Comparison of ENCODE assay signal across 8 mouse cellular contexts in genomic region chr7:67217025-67217424, GRCm38 (mm10). TPM values are rescaled to one million over a fixed set of nuclear protein-coding genes. Genes with fewer than 3 reads are reported as not detected.
DNase-seq lines count a peak whose midpoint lies in the region; ATAC-seq and TF ChIP-seq lines count a peak whose summit lies in the region.

No protein-coding gene starts in this region.

- no peaks in the 10 kb centered on the region for H3K27me3 ChIP-seq in intestine, embryonic 14.5 days (replicated peaks; ENCODE audit: control insufficient read depth, insufficient read depth, low read length)
- H3K27me3 ChIP-seq in intestine, embryonic 15.5 days (replicated peaks): no peaks in the 10 kb centered on the region
- H3K27me3 ChIP-seq in E14TG2a.4 (ENCODE audit: insufficient read depth, low read length): no peaks in the 10 kb centered on the region
- H3K27me3 ChIP-seq in liver, embryonic 13.5 days: no peaks in the 10 kb centered on the region

- H3K4me2 ChIP-seq in intestine, embryonic 14.5 days (ENCODE audit: low read length): no peak overlapping the region
- H3K4me2 ChIP-seq in intestine, embryonic 15.5 days (replicated peaks): no peak overlapping the region
- no peak overlapping the region for H3K4me2 ChIP-seq in liver, embryonic 13.5 days

- WGBS in intestine, embryonic 14.5 days: 74% methylated on average over 3 of the region's 3 CpGs
- 81% methylated on average over 3 of the region's 3 CpGs for WGBS in intestine, embryonic 15.5 days
- WGBS in liver, embryonic 13.5 days (ENCODE audit: insufficient replicate concordance): 69% methylated on average over 3 of the region's 3 CpGs

- no peaks in the 10 kb centered on the region for H3K36me3 ChIP-seq in intestine, embryonic 14.5 days (ENCODE audit: control insufficient read depth, insufficient read depth, low read length)
- H3K36me3 ChIP-seq in intestine, embryonic 15.5 days: no peaks in the 10 kb centered on the region
- H3K36me3 ChIP-seq in E14TG2a.4 (ENCODE audit: insufficient read depth, low read length): no peaks in the 10 kb centered on the region
- no peaks in the 10 kb centered on the region for H3K36me3 ChIP-seq in liver, embryonic 13.5 days

- no peak overlapping the region for H3K9ac ChIP-seq in intestine, embryonic 14.5 days (ENCODE audit: low read length)
- no peak overlapping the region for H3K9ac ChIP-seq in intestine, embryonic 15.5 days
- no peak overlapping the region for H3K9ac ChIP-seq in liver, embryonic 13.5 days

- no peak overlapping the region for H3K27ac ChIP-seq in intestine, embryonic 14.5 days (ENCODE audit: low read depth)
- no peak overlapping the region for H3K27ac ChIP-seq in intestine, embryonic 15.5 days
- H3K27ac ChIP-seq in gastrocnemius, adult 2 months: no peak overlapping the region
- H3K27ac ChIP-seq in liver, embryonic 13.5 days: no peak overlapping the region

- ATAC-seq in intestine, embryonic 14.5 days (replicated peaks; ENCODE audit: low FRiP score, low TSS enrichment, low read depth): peak; percentile 33; the same call in 1 of the 2 replicates
- ATAC-seq in intestine, embryonic 15.5 days: no peak; the same call in 1 of the 2 replicates
- ATAC-seq in liver, embryonic 13.5 days (ENCODE audit: low read depth): no peak

- DNase-seq in intestine, embryonic 14.5 days (ENCODE audit: low spot score): peak; percentile 79
- peak; percentile 86 for DNase-seq in adrenal gland, postnatal 10 days
- peak; percentile 83 for DNase-seq in gastrocnemius, adult 2 months
- DNase-seq in liver, embryonic 13.5 days: peak; percentile 47
- peak; percentile 63 for DNase-seq in right cerebral cortex, postnatal 4 days
- DNase-seq in urinary bladder, postnatal 36 days (ENCODE audit: low spot score in 2 of 2): peak; percentile 34 to 49

- intact Hi-C loops in gastrocnemius, adult 2 months (cut with DNase I): loop anchor here (1.0 kb wide), 1 partner anchor 414 kb away; no protein-coding TSS in a partner anchor

- no peaks in the 10 kb centered on the region for H3K4me1 ChIP-seq in intestine, embryonic 14.5 days (replicated peaks; ENCODE audit: control insufficient read depth, insufficient read depth, low read length)
- H3K4me1 ChIP-seq in intestine, embryonic 15.5 days (replicated peaks): 0 out of 2 replicates have a peak, but pooled peaks cover 3% of the 10 kb centered on the region
- peaks cover 4% of the 10 kb centered on the region; the same call in 1 of the 2 replicates for H3K4me1 ChIP-seq in E14TG2a.4 (replicated peaks; ENCODE audit: low read depth, low read length)
- H3K4me1 ChIP-seq in liver, embryonic 13.5 days (replicated peaks): peaks cover 17% of the 10 kb centered on the region

- no peaks in the 10 kb centered on the region for H3K9me3 ChIP-seq in intestine, embryonic 14.5 days (ENCODE audit: control insufficient read depth, low read length)
- H3K9me3 ChIP-seq in intestine, embryonic 15.5 days: no peaks in the 10 kb centered on the region
- H3K9me3 ChIP-seq in E14TG2a.4 (ENCODE audit: low read length): peaks cover 10% of the 10 kb centered on the region
- no peaks in the 10 kb centered on the region for H3K9me3 ChIP-seq in liver, embryonic 13.5 days (replicated peaks)

- TF ChIP-seq CTCF in E14TG2a.4 (conservative IDR thresholded peaks at IDR 0.05; ENCODE audit: low read length): peak; percentile 55
- TF ChIP-seq CTCF in gastrocnemius, adult 2 months (IDR thresholded peaks at IDR 0.05): peak; percentile 95

- no peak overlapping the region for H3K4me3 ChIP-seq in intestine, embryonic 14.5 days (ENCODE audit: low read depth, low read length)
- H3K4me3 ChIP-seq in intestine, embryonic 15.5 days (replicated peaks): no peak overlapping the region
- no peak overlapping the region for H3K4me3 ChIP-seq in E14TG2a.4 (replicated peaks; ENCODE audit: low read length)
- no peak overlapping the region for H3K4me3 ChIP-seq in gastrocnemius, adult 2 months
- H3K4me3 ChIP-seq in liver, embryonic 13.5 days (replicated peaks): no peak overlapping the region

RNA-seq across cellular contexts. Expression of gene Lysmd4, which starts 5.3 kb away (rescaled TPM):
- 10.6 and 12.2 TPM in 2 replicates for polyA plus RNA-seq in intestine, embryonic 14.5 days (2014; fragmentation: Nextera tagmentation; extraction: Ambion mirVana)
- 11.1 and 12.5 TPM in 2 replicates for polyA plus RNA-seq in intestine, embryonic 15.5 days (2015; fragmentation: Nextera tagmentation; extraction: Ambion mirVana)
- 10 to 100 TPM in 1 of 2 experiments, 1 to 10 TPM in 1; 9.9 to 12.7 TPM for total RNA-seq in adrenal gland, postnatal 10 days (2021)
- total RNA-seq in gastrocnemius, adult 2 months (2021): 1 to 10 TPM; 6.4 to 7.9 TPM
- 2.9 and 3.7 TPM in 2 replicates for polyA plus RNA-seq in liver, embryonic 13.5 days (2015; fragmentation: Nextera tagmentation; extraction: Ambion mirVana)
